Mouse (Mus musculus) megakaryocyte-erythroid progenitor cell, adult 5 weeks (primary cell): ENCODE data around the gene Arhgef15. TPM values are rescaled to one million over a fixed set of nuclear protein-coding genes. Genes with fewer than 3 reads are reported as not detected.

ENCODE experiments used
- polyA plus RNA-seq: library from polyadenylated mRNA; stranded (reverse); fragments of >175 nt; gene quantifications from 2 replicates; pipeline ENCODE4 v1.2.3, GENCODE M21; 2012

The Arhgef15 gene
- polyA plus RNA-seq, result 0.56 and 0.79 TPM in 2 replicates

DNA sequence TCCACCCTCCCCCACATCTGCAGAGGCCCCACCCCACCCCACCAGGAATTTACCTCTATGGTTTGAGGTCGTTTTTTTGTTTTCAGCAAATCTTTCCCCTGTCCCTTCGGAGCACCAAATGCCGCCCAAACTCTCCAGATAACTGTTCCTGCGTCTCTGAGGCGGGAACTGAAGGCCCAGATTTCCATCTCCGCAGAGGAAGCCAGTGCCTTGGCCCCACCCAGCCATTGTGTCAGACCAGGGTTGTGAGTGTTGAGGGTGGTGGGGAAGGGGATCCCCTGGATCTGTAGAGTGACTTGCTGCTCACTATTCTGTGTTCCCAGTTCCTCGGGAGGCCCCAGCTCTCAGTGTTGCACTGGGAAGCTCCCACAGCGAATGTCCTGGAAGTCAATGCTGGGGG, at the start of gene Arhgef15:
Gene Arhgef15, minus strand, starts transcription at position 173 of the 400 bp plus-strand sequence.

DNA sequence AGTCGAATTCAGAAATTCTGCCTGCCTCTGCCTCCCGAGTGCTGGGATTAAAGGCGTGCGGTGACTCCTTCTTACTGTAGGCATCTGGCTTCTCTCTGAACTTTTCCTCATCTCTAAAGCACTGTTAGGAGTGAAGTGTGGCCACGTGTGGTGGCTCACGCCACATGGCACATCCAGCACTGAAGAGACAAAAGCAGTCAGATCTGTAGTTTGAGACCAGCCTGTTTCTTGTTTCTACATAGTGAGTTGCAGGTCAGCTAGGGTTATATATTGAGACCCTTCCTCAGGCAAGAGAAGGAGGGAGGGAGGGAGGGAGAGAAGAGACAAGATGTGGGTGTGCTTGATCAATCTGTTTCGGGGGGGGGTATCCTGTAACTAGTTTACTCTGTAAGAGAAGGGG, 17.8 kb upstream of the Arhgef15 start, which contains the start of gene Rangrf:
Gene Rangrf, minus strand, starts transcription at position 101 of the 400 bp plus-strand sequence.

GRCm38 (mm10) chr11:68967337-68968282, 10.3 kb upstream of the Arhgef15 start, which contains the start of gene Slc25a35:
Slc25a35 (plus strand) TSS chr11:68968131.

GRCm38 (mm10) chr11:68926981-68927380, 30.3 kb downstream of the Arhgef15 start, which contains the start of gene Odf4:
Odf4 (minus strand) TSS chr11:68927081.

GRCm38 (mm10) chr11:68901351-68902046, 55.8 kb downstream of the Arhgef15 start, which contains the start of gene Rpl26:
Rpl26 (plus strand) TSS chr11:68901583.

Other genes starting within 250 kb of the Arhgef15 start
- 45.0 and 50.0 TPM in 2 replicates for gene Ndel1, start 85.6 kb downstream of the Arhgef15 start, polyA plus RNA-seq
- gene Rnf222, start 68.9 kb downstream of the Arhgef15 start, polyA plus RNA-seq, result 0.03 TPM in 2 replicates
- gene Rpl26, start 55.9 kb downstream of the Arhgef15 start, polyA plus RNA-seq, result 275 and 292 TPM in 2 replicates
- not detected in 2 replicates for gene Odf4, start 30.4 kb downstream of the Arhgef15 start, polyA plus RNA-seq
- gene Slc25a35, start 10.7 kb upstream of the Arhgef15 start, polyA plus RNA-seq, result 2.1 TPM in 2 replicates
- gene Rangrf, start 17.7 kb upstream of the Arhgef15 start, polyA plus RNA-seq, result 15.6 and 17.3 TPM in 2 replicates
- 25.3 and 36.6 TPM in 2 replicates for gene Pfas, start 51.0 kb upstream of the Arhgef15 start, polyA plus RNA-seq
- gene Ctc1, start 58.4 kb upstream of the Arhgef15 start, polyA plus RNA-seq, result 104 and 110 TPM in 2 replicates
- gene Aurkb, start 88.2 kb upstream of the Arhgef15 start, polyA plus RNA-seq, result 93.3 and 166 TPM in 2 replicates
- 50.1 and 51.5 TPM in 2 replicates for gene Borcs6, start 102.2 kb upstream of the Arhgef15 start, polyA plus RNA-seq
- 63.6 and 71.5 TPM in 2 replicates for gene Tmem107, start 113.3 kb upstream of the Arhgef15 start, polyA plus RNA-seq
- gene Vamp2, start 131.0 kb upstream of the Arhgef15 start, polyA plus RNA-seq, result 65.9 and 86.0 TPM in 2 replicates
- 120 and 156 TPM in 2 replicates for gene Per1, start 137.7 kb upstream of the Arhgef15 start, polyA plus RNA-seq
- gene Hes7, start 162.9 kb upstream of the Arhgef15 start, polyA plus RNA-seq, result 2.9 and 3.1 TPM in 2 replicates
- gene 9130213A22Rik, start 165.1 kb upstream of the Arhgef15 start, polyA plus RNA-seq, result 0.22 and 0.39 TPM in 2 replicates
- not detected in 2 replicates for gene Aloxe3, start 168.4 kb upstream of the Arhgef15 start, polyA plus RNA-seq
- not detected in 2 replicates for gene Alox12b, start 199.5 kb upstream of the Arhgef15 start, polyA plus RNA-seq
- gene Alox8, start 240.4 kb upstream of the Arhgef15 start, polyA plus RNA-seq, result 0.02 and 0.43 TPM in 2 replicates